Mouse (Mus musculus) intestine, postnatal 0 days (tissue): ENCODE results near the gene Sorcs1. TPM values are rescaled to one million over a fixed set of nuclear protein-coding genes. Genes with fewer than 3 reads are reported as not detected.

Experiments used
- ATAC-seq: fragments of 200-750 bp; cut with Nextera tagmentation; 2 replicates; pipeline ENCODE4 v1.8.0; 2017; ENCODE audit warnings: mild to moderate bottlenecking, moderate TSS enrichment, moderate library complexity
- H3K27ac ChIP-seq: fragments of 300-500 bp; sonication (generic); 2 replicates; pipeline ENCODE4 v1.5.1; 2014; ENCODE audit warnings: mild to moderate bottlenecking, low read depth, low read length, moderate library complexity
- H3K27me3 ChIP-seq: fragments of 300-500 bp; sonication (generic); replicated peaks from 2 replicates; pipeline ENCODE4 v1.6.1; 2014; ENCODE audit warnings: low read length, mixed read lengths; ENCODE audit not compliant: control insufficient read depth, insufficient read depth
- H3K36me3 ChIP-seq: fragments of 300-500 bp; sonication (generic); 2 replicates; pipeline ENCODE4 v1.6.1; 2014; ENCODE audit warnings: mild to moderate bottlenecking, moderate library complexity; ENCODE audit not compliant: control insufficient read depth, insufficient read depth
- H3K4me1 ChIP-seq: fragments of 300-500 bp; sonication (generic); replicated peaks from 2 replicates; pipeline ENCODE4 v1.6.1; 2014; ENCODE audit warnings: antibody characterized with exemption, low read length, mixed read lengths; ENCODE audit not compliant: control insufficient read depth, insufficient read depth
- H3K4me2 ChIP-seq: fragments of 300-500 bp; sonication (generic); replicated peaks from 2 replicates; pipeline ENCODE4 v1.6.1; 2014; ENCODE audit warnings: low read depth, mild to moderate bottlenecking, moderate library complexity
- H3K4me3 ChIP-seq: fragments of 300-500 bp; sonication (generic); 2 replicates; pipeline ENCODE4 v1.5.1; 2014; ENCODE audit warnings: low read depth, low read length
- H3K9ac ChIP-seq: fragments of 300-500 bp; sonication (generic); 2 replicates; pipeline ENCODE4 v1.6.1; 2014; ENCODE audit warnings: mild to moderate bottlenecking, low read depth, low read length
- H3K9me3 ChIP-seq: fragments of 300-500 bp; sonication (generic); 2 replicates; pipeline ENCODE4 v1.6.1; 2016; ENCODE audit warnings: mixed run types; ENCODE audit not compliant: control insufficient read depth
- CTCF ChIP-seq: sonication (generic); IDR thresholded peaks from 2 replicates; pipeline ENCODE4 v1.5.1; 2016; ENCODE audit warnings: low read depth, mild to moderate bottlenecking, control low read depth, antibody characterized with exemption, moderate library complexity
- WGBS: fragments of 180-500 bp; shearing (Covaris S2); extraction: QIAGEN DNeasy Blood & Tissue Kit; methylation state at CpG from one replicate; pipeline ENCODE4 v1.1.7; 2014; 5-methylcytosine and 5-hydroxymethylcytosine counted together
- polyA plus RNA-seq: library from polyadenylated mRNA; unstranded; fragments of >200 nt; fragmentation: Nextera tagmentation; extraction: Ambion mirVana; gene quantifications from 2 replicates; pipeline ENCODE4 v1.2.1, GENCODE M21; 2015

Gene Sorcs1
- polyA plus RNA-seq, 1 experiment from 2014 or later: 0.87 TPM

DNA sequence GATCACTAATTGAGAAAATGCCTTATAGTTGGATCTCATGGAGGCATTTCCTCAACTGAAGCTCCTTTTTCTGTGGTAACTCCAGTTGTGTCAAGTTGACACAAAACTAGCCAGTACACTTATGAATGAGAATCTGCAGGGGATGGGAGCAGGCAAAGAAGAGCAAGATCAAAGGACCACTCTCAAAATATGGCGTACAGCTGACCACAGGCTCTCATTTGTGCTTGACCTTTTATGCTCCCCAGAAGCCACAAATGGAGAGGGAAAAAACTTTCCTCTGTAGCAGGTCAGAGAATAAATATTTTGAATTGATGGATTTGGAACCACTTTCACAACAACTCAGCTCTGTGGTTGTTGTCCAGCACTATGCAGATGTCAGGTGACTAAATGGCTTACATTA lies 14.1 kb downstream of the Sorcs1 start:
- no peaks in the 10 kb centered on the region for H3K4me1 ChIP-seq
- H3K27me3 ChIP-seq: no peaks in the 10 kb centered on the region
- H3K4me3 ChIP-seq: no peak overlapping the region
- H3K9ac ChIP-seq: no peak overlapping the region
- no peaks in the 10 kb centered on the region for H3K9me3 ChIP-seq
- ATAC-seq: no peak
- TF ChIP-seq CTCF: no peak
- no peak overlapping the region for H3K27ac ChIP-seq
- H3K36me3 ChIP-seq: no peaks in the 10 kb centered on the region
- no peak overlapping the region for H3K4me2 ChIP-seq
- 65% methylated on average over 1 of the region's 1 CpGs for WGBS

DNA sequence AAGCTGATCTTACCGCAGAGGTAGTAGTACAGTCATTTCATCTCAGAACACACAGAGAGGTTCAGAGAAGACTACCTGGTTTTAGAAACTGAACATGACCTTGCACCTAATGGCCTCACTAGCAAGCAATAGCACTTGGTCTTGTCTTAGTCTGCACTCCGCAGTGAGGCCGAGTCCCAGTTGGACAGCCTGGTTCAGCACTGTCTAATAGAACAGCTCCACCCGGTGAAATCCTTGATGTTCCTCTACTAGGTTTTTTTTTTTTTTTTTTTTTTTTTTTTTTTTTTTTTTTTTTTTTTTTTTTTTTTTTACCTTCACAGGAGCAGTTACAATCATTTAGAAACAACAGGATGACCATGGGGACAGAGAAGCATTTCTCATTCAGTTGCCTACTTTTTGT lies 19.3 kb downstream of the Sorcs1 start:
- Histone ChIP-seq H3K27ac (no peak overlapping the region), H3K27me3 (no peaks in the 10 kb centered on the region), H3K9ac (no peak overlapping the region), H3K4me2 (no peak overlapping the region), H3K4me1 (no peaks in the 10 kb centered on the region), H3K4me3 (no peak overlapping the region), H3K9me3 (no peaks in the 10 kb centered on the region), H3K36me3 (no peaks in the 10 kb centered on the region)
- TF ChIP-seq CTCF: no peak
- ATAC-seq: no peak
- WGBS: 60% methylated on average over 4 of the region's 4 CpGs

DNA sequence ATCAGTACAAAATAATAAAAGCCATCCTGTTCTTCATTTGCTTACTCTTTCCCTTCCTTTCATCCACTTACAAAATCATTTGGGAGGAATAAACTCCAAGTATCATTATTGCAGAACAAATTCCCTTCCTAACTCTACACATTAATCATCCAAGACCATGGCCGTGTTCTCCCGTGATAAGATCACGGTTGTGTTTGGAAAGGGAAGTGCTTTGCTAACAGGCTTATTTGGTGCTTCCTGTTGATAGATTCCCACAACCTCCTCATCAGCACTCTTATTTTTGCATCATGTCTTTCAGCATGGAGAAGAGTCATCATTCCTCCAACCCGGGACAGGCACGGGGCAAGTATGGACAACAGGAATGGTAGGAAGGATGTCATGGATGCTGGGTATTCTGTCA lies 25.7 kb downstream of the Sorcs1 start:
- no peaks in the 10 kb centered on the region for H3K36me3 ChIP-seq
- no peaks in the 10 kb centered on the region for H3K9me3 ChIP-seq
- ATAC-seq: no peak
- no peak overlapping the region for H3K9ac ChIP-seq
- H3K27me3 ChIP-seq: no peaks in the 10 kb centered on the region
- no peak for TF ChIP-seq CTCF
- H3K27ac ChIP-seq: no peak overlapping the region
- no peak overlapping the region for H3K4me3 ChIP-seq
- no peak overlapping the region for H3K4me2 ChIP-seq
- WGBS: 59% methylated on average over 5 of the region's 5 CpGs
- no peaks in the 10 kb centered on the region for H3K4me1 ChIP-seq

DNA sequence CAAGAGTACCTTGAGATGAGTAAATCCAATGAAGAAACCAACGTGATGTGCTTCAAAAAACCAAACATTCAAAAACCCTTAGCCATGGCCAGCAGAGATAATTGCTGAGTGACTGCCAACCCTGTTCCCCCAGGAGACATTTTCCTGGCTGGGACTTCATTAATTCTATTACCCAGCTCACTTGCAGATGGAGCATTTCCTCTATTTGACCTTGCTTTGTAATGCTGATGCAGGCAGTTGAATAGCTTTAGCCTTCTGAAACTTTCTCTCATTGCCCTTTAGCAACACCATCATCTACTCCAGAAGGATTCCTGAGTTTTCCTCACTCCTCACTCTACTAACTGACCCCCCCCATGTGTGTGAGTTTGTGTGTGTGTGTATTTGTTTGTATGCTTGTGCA lies 34.6 kb downstream of the Sorcs1 start:
- Histone ChIP-seq H3K27ac (no peak overlapping the region), H3K4me3 (no peak overlapping the region), H3K9me3 (no peaks in the 10 kb centered on the region), H3K27me3 (no peaks in the 10 kb centered on the region), H3K4me1 (no peaks in the 10 kb centered on the region), H3K36me3 (no peaks in the 10 kb centered on the region), H3K4me2 (no peak overlapping the region), H3K9ac (no peak overlapping the region)
- 57% methylated on average over 1 of the region's 1 CpGs for WGBS
- no peak for TF ChIP-seq CTCF
- no peak for ATAC-seq

DNA sequence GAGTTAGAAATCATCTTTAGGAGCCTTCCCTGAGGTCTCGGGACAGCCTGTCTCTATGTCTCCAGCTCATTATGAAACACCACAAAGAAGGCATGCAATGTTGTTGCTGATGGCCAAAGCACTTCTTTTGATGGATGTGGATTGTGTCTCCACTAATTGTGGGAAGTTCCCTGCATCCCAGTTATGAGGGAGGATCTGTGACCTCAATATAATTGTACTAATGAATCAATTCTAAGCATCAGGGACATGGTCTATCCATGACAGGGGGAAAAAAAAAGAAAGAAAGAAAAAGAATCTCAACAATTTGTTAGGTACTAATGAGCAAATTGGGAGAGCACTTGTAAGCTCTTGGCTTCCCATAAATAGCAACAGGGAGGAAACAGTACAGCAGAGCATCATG lies 36.3 kb downstream of the Sorcs1 start:
- Histone ChIP-seq H3K9me3 (no peaks in the 10 kb centered on the region), H3K4me2 (no peak overlapping the region), H3K27me3 (no peaks in the 10 kb centered on the region), H3K4me3 (no peak overlapping the region), H3K9ac (no peak overlapping the region), H3K36me3 (no peaks in the 10 kb centered on the region), H3K27ac (no peak overlapping the region), H3K4me1 (no peaks in the 10 kb centered on the region)
- WGBS: 90% methylated on average over 1 of the region's 1 CpGs
- ATAC-seq: no peak
- TF ChIP-seq CTCF: no peak

DNA sequence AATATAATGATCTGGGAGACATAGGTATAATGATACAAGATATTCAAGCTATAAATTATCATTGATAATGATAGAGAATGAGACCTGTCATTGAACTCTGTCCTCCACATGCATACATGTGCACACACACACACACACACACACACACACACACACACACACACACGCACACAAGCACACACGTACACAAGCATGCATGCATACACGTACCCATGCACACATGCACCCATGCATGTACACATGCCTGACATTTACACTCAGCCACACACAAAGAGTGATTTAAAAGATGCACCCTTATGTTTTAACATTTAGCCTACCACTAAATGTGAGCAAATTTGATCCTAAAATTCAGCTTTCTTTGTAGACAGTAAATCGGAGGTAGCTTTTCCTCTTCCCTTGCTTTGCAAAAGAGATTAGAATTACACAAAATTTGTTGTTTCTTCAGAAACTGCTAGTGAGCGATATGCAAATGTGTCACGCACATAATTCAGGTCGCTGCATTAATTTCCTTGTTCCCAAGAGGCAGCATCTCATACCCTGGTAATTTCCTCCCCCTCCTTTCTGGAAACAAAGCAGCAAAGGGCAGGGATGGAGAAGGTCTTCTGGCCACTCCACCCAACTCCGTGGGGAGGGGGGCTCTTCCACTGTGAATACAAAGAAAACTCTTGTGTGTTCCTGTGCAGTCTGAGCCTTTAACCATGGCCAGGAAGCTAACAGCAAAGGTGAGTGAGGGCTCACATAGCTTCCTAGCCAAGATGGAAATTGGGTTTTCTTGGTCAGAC lies 38.0 kb downstream of the Sorcs1 start:
- Histone ChIP-seq H3K27ac (no peak overlapping the region), H3K27me3 (no peaks in the 10 kb centered on the region), H3K4me2 (no peak overlapping the region), H3K9ac (no peak overlapping the region), H3K4me1 (no peaks in the 10 kb centered on the region), H3K9me3 (no peaks in the 10 kb centered on the region), H3K4me3 (no peak overlapping the region), H3K36me3 (no peaks in the 10 kb centered on the region)
- WGBS: 80% methylated on average over 8 of the region's 8 CpGs
- ATAC-seq: no peak
- no peak for TF ChIP-seq CTCF
